Mouse (Mus musculus) G1E (cell line): ENCODE measurements around the gene Alg3. TPM values are rescaled to one million over a fixed set of nuclear protein-coding genes. Genes with fewer than 3 reads are reported as not detected.

ENCODE experiments used
- ATAC-seq: 2 replicates; pipeline ENCODE4 v1.8.0; 2016; ENCODE audit warnings: mild to moderate bottlenecking; ENCODE audit not compliant: insufficient number of reproducible peaks, poor library complexity, low FRiP score, severe bottlenecking; ENCODE audit errors: extremely low read depth
- DNase-seq: peaks from one replicate; pipeline ENCODE4 v3.0.0; 2012; ENCODE audit warnings: low spot score
- H3K27me3 ChIP-seq: 2 replicates; pipeline ENCODE4 v1.6.1; 2012; ENCODE audit warnings: mild to moderate bottlenecking, low read length, inconsistent platforms; ENCODE audit not compliant: insufficient read depth
- H3K36me3 ChIP-seq: replicated peaks from 2 replicates; pipeline ENCODE3; 2012; ENCODE audit warnings: mild to moderate bottlenecking, inconsistent platforms
- H3K4me1 ChIP-seq: 2 replicates; pipeline ENCODE4 v1.6.1; 2012; ENCODE audit warnings: low read depth, low read length, inconsistent platforms, mixed read lengths; ENCODE audit not compliant: insufficient read depth
- H3K4me3 ChIP-seq: 2 replicates; pipeline ENCODE4 v1.5.1; 2012; ENCODE audit warnings: low read depth, mild to moderate bottlenecking, inconsistent platforms, low read length, moderate library complexity, mixed read lengths
- H3K9me3 ChIP-seq: replicated peaks from 2 replicates; pipeline ENCODE4 v1.6.1; 2012; ENCODE audit warnings: inconsistent platforms
- CTCF ChIP-seq: IDR thresholded peaks from 2 replicates; pipeline ENCODE4 v1.5.1; 2012; ENCODE audit warnings: low read depth, low read length, inconsistent platforms, mixed read lengths
- GATA1 ChIP-seq: IDR thresholded peaks from 2 replicates; pipeline ENCODE4 v1.6.1; 2012; ENCODE audit warnings: borderline replicate concordance, low read length, inconsistent platforms, mixed read lengths
- GATA2 ChIP-seq: IDR thresholded peaks from 2 replicates; pipeline ENCODE4 v1.6.1; 2012; ENCODE audit warnings: low read depth, low read length, inconsistent platforms, borderline replicate concordance
- POLR2AphosphoS5 ChIP-seq: IDR thresholded peaks from 2 replicates; pipeline ENCODE4 v1.6.1; 2012; ENCODE audit warnings: low read depth, low read length, inconsistent platforms; ENCODE audit not compliant: insufficient replicate concordance
- TAL1 ChIP-seq: conservative IDR thresholded peaks from 2 replicates; pipeline ENCODE4 v1.6.1; 2012; ENCODE audit warnings: low read depth, low read length, inconsistent platforms, mixed read lengths
- polyA plus RNA-seq: library from polyadenylated mRNA; stranded (reverse); fragments of >175 nt; gene quantifications from 2 replicates; pipeline ENCODE4 v1.2.3, GENCODE M21; 2012
- total RNA-seq, 2 experiments: library from RNA; stranded (forward) in 1 of 2; stranded (reverse) in 1 of 2; fragments of 200-1000 nt in 1 of 2; fragments of >200 nt in 1 of 2; fragmentation: Nextera tagmentation in 1 of 2; gene quantifications; 2 replicates each; pipeline ENCODE4 v1.2.3; 2014 to 2017

The Alg3 gene
- total and polyA plus RNA-seq, 3 experiments, result 9.9 to 36.3 (median 12.8) TPM

- Histone ChIP-seq H3K4me1 (peaks cover 32% of the 10 kb centered on the region), H3K9me3 (no peaks in the 10 kb centered on the region), H3K36me3 (peaks cover 23% of the 10 kb centered on the region), H3K4me3 (peak overlapping the region; percentile 76), H3K27me3 (peaks cover 57% of the 10 kb centered on the region)
- TF ChIP-seq GATA1, result no peak
- peak; percentile 54 for DNase-seq
- ATAC-seq, result peak; percentile 38; the same call in 1 of the 2 replicates
Observed at GRCm38 (mm10) chr16:20621991-20622685, 10.6 kb upstream of the Alg3 start.

- Histone ChIP-seq H3K9me3 (no peaks in the 10 kb centered on the region), H3K36me3 (peaks cover 25% of the 10 kb centered on the region), H3K4me3 (peak within 1 kb of the TSS; percentile 76), H3K4me1 (peaks cover 32% of the 10 kb centered on the region), H3K27me3 (peaks cover 50% of the 10 kb centered on the region)
- no peak for ATAC-seq
- TF ChIP-seq TAL1, result no peak
- TF ChIP-seq POLR2AphosphoS5, result no peak
- no peak for TF ChIP-seq GATA1
- DNase-seq, result peak; percentile 59
Observed at GRCm38 (mm10) chr16:20621191-20621990, 9.9 kb upstream of the Alg3 start, which contains the start of gene Camk2n2. Camk2n2 (minus strand) TSS chr16:20621287.

GRCm38 (mm10) chr16:20620751-20621190 is 9.2 kb upstream of the Alg3 start:
- peak overlapping the region; percentile 76 for H3K4me3 ChIP-seq
- no peaks in the 10 kb centered on the region for H3K9me3 ChIP-seq
- peaks cover 31% of the 10 kb centered on the region for H3K36me3 ChIP-seq
- no peak for DNase-seq
- H3K27me3 ChIP-seq, result peaks cover 48% of the 10 kb centered on the region
- TF ChIP-seq POLR2AphosphoS5 (no peak), GATA2 (no peak), TAL1 (no peak), CTCF (no peak), GATA1 (no peak)
- peaks cover 32% of the 10 kb centered on the region for H3K4me1 ChIP-seq
- ATAC-seq, result no peak

- peaks cover 32% of the 10 kb centered on the region for H3K4me1 ChIP-seq
- H3K9me3 ChIP-seq, result no peaks in the 10 kb centered on the region
- peaks cover 44% of the 10 kb centered on the region for H3K27me3 ChIP-seq
- DNase-seq, result no peak
- H3K36me3 ChIP-seq, result peaks cover 35% of the 10 kb centered on the region
- TF ChIP-seq CTCF (no peak), GATA2 (no peak), TAL1 (no peak), POLR2AphosphoS5 (no peak), GATA1 (no peak)
- no peak for ATAC-seq
- peak overlapping the region; percentile 64; the same call in 1 of the 2 replicates for H3K4me3 ChIP-seq
Observed at GRCm38 (mm10) chr16:20620399-20620735, 8.8 kb upstream of the Alg3 start.

- peaks cover 37% of the 10 kb centered on the region for H3K36me3 ChIP-seq
- no peaks in the 10 kb centered on the region for H3K9me3 ChIP-seq
- peaks cover 39% of the 10 kb centered on the region for H3K27me3 ChIP-seq
- peak overlapping the region; percentile 64; the same call in 1 of the 2 replicates for H3K4me3 ChIP-seq
- H3K4me1 ChIP-seq, result peaks cover 32% of the 10 kb centered on the region
- peak; percentile 51 for DNase-seq
- TF ChIP-seq POLR2AphosphoS5 (no peak), GATA2 (no peak), GATA1 (no peak)
- ATAC-seq, result no peak
Observed at GRCm38 (mm10) chr16:20619541-20620398, 8.2 kb upstream of the Alg3 start.
